Mouse (Mus musculus) midbrain, embryonic 15.5 days (tissue): ENCODE measurements around the gene Lacc1. TPM values are rescaled to one million over a fixed set of nuclear protein-coding genes. Genes with fewer than 3 reads are reported as not detected.

Experiments used
- ATAC-seq: fragments of 200-750 bp; cut with Nextera tagmentation; replicated peaks from 2 replicates; pipeline ENCODE4 v1.8.0; 2017; ENCODE audit warnings: moderate TSS enrichment
- H3K27ac ChIP-seq: fragments of 300-500 bp; sonication (generic); 2 replicates; pipeline ENCODE4 v1.5.1; 2015; ENCODE audit warnings: mild to moderate bottlenecking, inconsistent platforms
- H3K27me3 ChIP-seq: fragments of 300-500 bp; sonication (generic); replicated peaks from 2 replicates; pipeline ENCODE4 v1.6.1; 2015; ENCODE audit warnings: inconsistent platforms
- H3K36me3 ChIP-seq: fragments of 300-500 bp; sonication (generic); replicated peaks from 2 replicates; pipeline ENCODE4 v1.6.1; 2015; ENCODE audit warnings: inconsistent platforms
- H3K4me1 ChIP-seq: fragments of 300-500 bp; sonication (generic); 2 replicates; pipeline ENCODE4 v1.6.1; 2015; ENCODE audit warnings: inconsistent platforms
- H3K4me2 ChIP-seq: fragments of 300-500 bp; sonication (generic); 2 replicates; pipeline ENCODE4 v1.6.1; 2015; ENCODE audit warnings: inconsistent platforms, mild to moderate bottlenecking, moderate library complexity
- H3K4me3 ChIP-seq: fragments of 300-500 bp; sonication (generic); 2 replicates; pipeline ENCODE4 v1.5.1; 2015; ENCODE audit warnings: mild to moderate bottlenecking, inconsistent platforms
- H3K9ac ChIP-seq: fragments of 300-500 bp; sonication (generic); 2 replicates; pipeline ENCODE4 v1.6.1; 2015; ENCODE audit warnings: mild to moderate bottlenecking, inconsistent platforms
- H3K9me3 ChIP-seq: fragments of 300-500 bp; sonication (generic); 2 replicates; pipeline ENCODE4 v1.6.1; 2016; ENCODE audit warnings: inconsistent platforms
- WGBS: fragments of 180-500 bp; shearing (Covaris S2); methylation state at CpG from one replicate; pipeline ENCODE4 v1.1.7; 2015; ENCODE audit warnings: mixed read lengths; 5-methylcytosine and 5-hydroxymethylcytosine counted together
- polyA plus RNA-seq: library from polyadenylated mRNA; unstranded; fragments of >200 nt; fragmentation: Nextera tagmentation; extraction: Ambion mirVana; gene quantifications from 2 replicates; pipeline ENCODE4 v1.2.1, GENCODE M21; 2015

The Lacc1 gene
- 2.3 and 2.5 TPM in 2 replicates for polyA plus RNA-seq

- Histone ChIP-seq H3K27me3 (no peaks in the 10 kb centered on the region), H3K27ac (no peak within 1 kb of the TSS), H3K4me1 (peaks cover 8% of the 10 kb centered on the region; the same call in 1 of the 2 replicates), H3K9me3 (no peaks in the 10 kb centered on the region), H3K9ac (peak within 1 kb of the TSS; percentile 44; the same call in 1 of the 2 replicates), H3K4me2 (peak within 1 kb of the TSS; percentile 93), H3K4me3 (peak within 1 kb of the TSS; percentile 49), H3K36me3 (no peaks in the 10 kb centered on the region)
- under 1% methylated on average over 69 of the region's 86 CpGs for WGBS
- ATAC-seq, result peak; percentile 65; the same call in 1 of the 2 replicates
These were observed at the start of gene Lacc1, which contains the start of gene Ccdc122 for GRCm38 (mm10) chr14:77036226-77037046. TSS of gene Lacc1 (minus strand) at chr14:77036904. TSS of gene Ccdc122 (plus strand) at chr14:77036772.

GRCm38 (mm10) chr14:77081248-77081647 lies 44.5 kb upstream of the Lacc1 start:
- Histone ChIP-seq H3K4me2 (no peak overlapping the region), H3K4me3 (no peak overlapping the region), H3K27ac (no peak overlapping the region), H3K9me3 (no peaks in the 10 kb centered on the region), H3K4me1 (no peaks in the 10 kb centered on the region), H3K27me3 (no peaks in the 10 kb centered on the region), H3K36me3 (no peaks in the 10 kb centered on the region), H3K9ac (no peak overlapping the region)
- WGBS, result 92% methylated on average over 5 of the region's 5 CpGs
- no peak for ATAC-seq

- Histone ChIP-seq H3K4me3 (no peak overlapping the region), H3K27me3 (no peaks in the 10 kb centered on the region), H3K4me2 (no peak overlapping the region), H3K9ac (no peak overlapping the region), H3K4me1 (no peaks in the 10 kb centered on the region), H3K36me3 (no peaks in the 10 kb centered on the region), H3K27ac (no peak overlapping the region), H3K9me3 (no peaks in the 10 kb centered on the region)
- 91% methylated on average over 1 of the region's 1 CpGs for WGBS
- no peak for ATAC-seq
These were observed 32.7 kb upstream of the Lacc1 start for GRCm38 (mm10) chr14:77069361-77069760.

GRCm38 (mm10) chr14:77053288-77053687 lies 16.6 kb upstream of the Lacc1 start:
- Histone ChIP-seq H3K27ac (no peak overlapping the region), H3K4me1 (no peaks in the 10 kb centered on the region), H3K9ac (no peak overlapping the region), H3K27me3 (no peaks in the 10 kb centered on the region), H3K36me3 (no peaks in the 10 kb centered on the region), H3K9me3 (no peaks in the 10 kb centered on the region), H3K4me3 (no peak overlapping the region), H3K4me2 (no peak overlapping the region)
- ATAC-seq, result no peak

- WGBS, result 59% methylated on average over 8 of the region's 8 CpGs
- H3K4me1 ChIP-seq, result peaks cover 8% of the 10 kb centered on the region; the same call in 1 of the 2 replicates
- no peaks in the 10 kb centered on the region for H3K9me3 ChIP-seq
- ATAC-seq, result no peak
- no peak overlapping the region for H3K4me3 ChIP-seq
- no peak overlapping the region for H3K9ac ChIP-seq
- H3K27me3 ChIP-seq, result no peaks in the 10 kb centered on the region
- H3K4me2 ChIP-seq, result no peak overlapping the region
- H3K27ac ChIP-seq, result no peak overlapping the region
- no peaks in the 10 kb centered on the region for H3K36me3 ChIP-seq
These were observed 1.2 kb upstream of the Lacc1 start for GRCm38 (mm10) chr14:77037832-77038425.

GRCm38 (mm10) chr14:77037330-77037729 lies 626 bp upstream of the Lacc1 start:
- no peak overlapping the region for H3K4me2 ChIP-seq
- 89% methylated on average over 5 of the region's 5 CpGs for WGBS

GRCm38 (mm10) chr14:77034970-77035369 lies 1.7 kb downstream of the Lacc1 start:
- Histone ChIP-seq H3K4me2 (no peak overlapping the region), H3K27me3 (no peaks in the 10 kb centered on the region), H3K4me3 (no peak overlapping the region), H3K4me1 (peaks cover 8% of the 10 kb centered on the region; the same call in 1 of the 2 replicates), H3K9me3 (no peaks in the 10 kb centered on the region), H3K9ac (no peak overlapping the region), H3K36me3 (no peaks in the 10 kb centered on the region), H3K27ac (no peak overlapping the region)
- ATAC-seq, result no peak
- 87% methylated on average over 8 of the region's 8 CpGs for WGBS

More at GRCm38 (mm10) chr14:77037330-77037729, 626 bp upstream of the Lacc1 start:
- H3K4me1 ChIP-seq, result peaks cover 8% of the 10 kb centered on the region; the same call in 1 of the 2 replicates
- no peak for ATAC-seq
- H3K9me3 ChIP-seq, result no peaks in the 10 kb centered on the region
- no peaks in the 10 kb centered on the region for H3K36me3 ChIP-seq
- no peak overlapping the region for H3K9ac ChIP-seq
- H3K27me3 ChIP-seq, result no peaks in the 10 kb centered on the region
- H3K27ac ChIP-seq, result no peak overlapping the region
- no peak overlapping the region for H3K4me3 ChIP-seq

GRCm38 (mm10) chr14:77034175-77034915 lies 2.4 kb downstream of the Lacc1 start:
- Histone ChIP-seq H3K4me1 (peaks cover 8% of the 10 kb centered on the region; the same call in 1 of the 2 replicates), H3K4me3 (no peak overlapping the region), H3K36me3 (no peaks in the 10 kb centered on the region), H3K27me3 (no peaks in the 10 kb centered on the region), H3K9me3 (no peaks in the 10 kb centered on the region), H3K4me2 (no peak overlapping the region), H3K27ac (no peak overlapping the region), H3K9ac (no peak overlapping the region)
- ATAC-seq, result no peak
- WGBS, result 53% methylated on average over 7 of the region's 7 CpGs

GRCm38 (mm10) chr14:77033391-77033790 lies 3.3 kb downstream of the Lacc1 start:
- ATAC-seq, result no peak
- no peak overlapping the region for H3K9ac ChIP-seq
- no peaks in the 10 kb centered on the region for H3K36me3 ChIP-seq
- 96% methylated on average over 3 of the region's 3 CpGs for WGBS
- H3K27ac ChIP-seq, result no peak overlapping the region
- no peaks in the 10 kb centered on the region for H3K27me3 ChIP-seq
- peaks cover 8% of the 10 kb centered on the region; the same call in 1 of the 2 replicates for H3K4me1 ChIP-seq
- H3K9me3 ChIP-seq, result no peaks in the 10 kb centered on the region
- no peak overlapping the region for H3K4me2 ChIP-seq
- H3K4me3 ChIP-seq, result no peak overlapping the region

- H3K27me3 ChIP-seq, result no peaks in the 10 kb centered on the region
- peaks cover 8% of the 10 kb centered on the region; the same call in 1 of the 2 replicates for H3K4me1 ChIP-seq
- no peaks in the 10 kb centered on the region for H3K36me3 ChIP-seq
- H3K4me3 ChIP-seq, result no peak overlapping the region
- H3K9me3 ChIP-seq, result no peaks in the 10 kb centered on the region
- 67% methylated on average over 5 of the region's 5 CpGs for WGBS
- H3K4me2 ChIP-seq, result no peak overlapping the region
- no peak overlapping the region for H3K9ac ChIP-seq
- no peak for ATAC-seq
- H3K27ac ChIP-seq, result no peak overlapping the region
These were observed 4.3 kb downstream of the Lacc1 start for GRCm38 (mm10) chr14:77032433-77032832.

GRCm38 (mm10) chr14:77030808-77031207 lies 5.9 kb downstream of the Lacc1 start:
- no peak overlapping the region for H3K4me3 ChIP-seq
- no peaks in the 10 kb centered on the region for H3K27me3 ChIP-seq
- H3K36me3 ChIP-seq, result no peaks in the 10 kb centered on the region
- no peak overlapping the region for H3K4me2 ChIP-seq
- ATAC-seq, result no peak
- WGBS, result 86% methylated on average over 5 of the region's 5 CpGs
- no peak overlapping the region for H3K27ac ChIP-seq
- no peaks in the 10 kb centered on the region for H3K9me3 ChIP-seq
- no peak overlapping the region for H3K9ac ChIP-seq
- no peaks in the 10 kb centered on the region for H3K4me1 ChIP-seq
